Mouse (Mus musculus) heart, postnatal 4 days (tissue): ENCODE measurements at regions not wholly inside any gene's neighbourhood (a gene's known extent, or its start where the extent isn't known, plus 50 kb on each side); places are given as distances from the start of the nearest gene placed in this dataset.
A peak's percentile ranks its signal among the peaks of the same experiment; 100 is the strongest.

Source experiments
- DNase-seq: peaks from one replicate; pipeline ENCODE4 v3.0.0; 2021

DNA sequence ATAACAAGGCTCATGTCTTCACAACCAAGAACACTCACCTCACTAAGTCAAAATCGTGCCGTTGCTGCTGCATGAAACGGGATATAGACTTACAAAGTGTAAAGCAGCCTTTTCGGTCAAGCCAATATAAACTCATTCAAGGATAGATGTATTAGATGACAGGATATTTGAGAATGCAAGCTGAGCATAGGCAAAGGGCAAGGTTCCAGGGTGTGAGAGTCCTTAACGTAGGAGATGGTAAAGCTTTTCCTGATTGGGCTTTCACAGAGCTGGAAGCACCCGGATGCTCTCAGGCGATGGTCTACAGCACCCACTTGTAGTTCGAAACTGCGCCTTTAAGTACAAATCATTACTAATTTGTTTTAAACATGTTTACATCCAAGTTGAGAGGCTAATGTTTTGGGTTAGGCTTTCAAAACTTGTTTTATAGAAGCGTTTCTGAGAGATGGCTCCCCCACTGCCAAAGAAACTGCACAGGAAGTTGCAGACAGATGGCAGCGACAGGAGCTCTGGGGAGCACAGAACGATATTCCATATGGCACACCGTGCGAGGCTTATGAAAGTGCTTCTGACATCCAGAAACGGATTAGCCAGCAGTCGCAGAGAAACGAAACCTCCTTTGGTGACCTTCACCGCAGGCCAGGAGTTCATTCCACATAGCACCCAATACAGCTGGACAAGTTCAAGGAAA is 54.1 kb upstream of the Rell1 start:
- DNase-seq, result no peak

DNA sequence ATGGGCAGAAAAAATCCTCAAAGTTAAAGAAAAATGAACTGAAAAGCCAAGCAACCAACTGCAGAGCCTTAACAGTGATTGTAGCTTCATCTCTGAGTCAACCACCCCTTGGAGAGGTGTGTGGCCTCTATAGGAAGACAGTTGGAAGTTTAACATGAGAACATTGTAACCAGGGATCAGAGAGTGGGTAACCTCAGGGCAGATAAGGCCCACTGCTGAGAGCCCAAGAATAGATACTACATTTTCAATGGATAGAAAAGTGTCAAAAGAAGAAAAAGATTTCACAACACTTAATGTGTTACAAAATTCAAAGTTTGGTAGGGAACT is 54.6 kb upstream of the Rell1 start:
- no peak for DNase-seq

DNA sequence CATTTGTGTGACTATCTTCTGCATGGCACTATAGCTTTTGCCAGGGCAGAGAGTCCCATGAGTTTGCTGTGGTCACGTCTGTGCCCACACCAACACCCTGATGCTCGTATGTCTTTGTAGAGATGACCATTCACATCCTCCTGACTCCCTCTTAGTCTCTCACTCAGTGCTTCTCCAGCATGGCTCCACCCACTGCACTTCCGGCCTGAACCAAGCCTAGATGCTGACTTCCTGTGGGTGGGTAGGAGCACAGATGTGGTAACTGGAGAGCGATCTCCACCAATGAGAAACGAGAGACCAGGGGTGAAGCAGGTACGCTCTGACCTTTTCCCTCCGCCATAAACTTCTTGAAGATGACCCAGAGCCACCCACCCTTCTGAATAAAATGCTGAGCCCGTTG is 55.7 kb upstream of the Rell1 start:
- no peak for DNase-seq

DNA sequence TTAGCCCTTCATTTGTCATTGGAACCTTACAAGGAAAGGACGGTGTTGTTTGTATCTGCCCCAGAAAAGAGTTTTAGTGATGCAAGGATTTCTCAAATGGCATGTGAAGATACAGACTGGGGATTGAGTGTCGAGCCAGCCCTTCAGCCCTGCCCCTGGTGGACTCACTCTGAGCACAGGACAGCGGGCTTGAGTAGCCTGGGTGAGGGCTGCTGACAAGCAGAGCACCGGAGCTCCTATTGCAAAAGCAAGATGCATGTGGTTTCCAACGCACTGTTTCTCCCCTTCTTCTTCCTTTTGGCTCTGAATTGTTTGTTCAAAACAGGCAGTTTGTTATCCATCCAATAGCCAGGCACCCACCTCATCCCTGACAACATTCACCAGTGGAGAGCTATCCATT is 59.0 kb upstream of the Rell1 start:
- DNase-seq, result no peak

DNA sequence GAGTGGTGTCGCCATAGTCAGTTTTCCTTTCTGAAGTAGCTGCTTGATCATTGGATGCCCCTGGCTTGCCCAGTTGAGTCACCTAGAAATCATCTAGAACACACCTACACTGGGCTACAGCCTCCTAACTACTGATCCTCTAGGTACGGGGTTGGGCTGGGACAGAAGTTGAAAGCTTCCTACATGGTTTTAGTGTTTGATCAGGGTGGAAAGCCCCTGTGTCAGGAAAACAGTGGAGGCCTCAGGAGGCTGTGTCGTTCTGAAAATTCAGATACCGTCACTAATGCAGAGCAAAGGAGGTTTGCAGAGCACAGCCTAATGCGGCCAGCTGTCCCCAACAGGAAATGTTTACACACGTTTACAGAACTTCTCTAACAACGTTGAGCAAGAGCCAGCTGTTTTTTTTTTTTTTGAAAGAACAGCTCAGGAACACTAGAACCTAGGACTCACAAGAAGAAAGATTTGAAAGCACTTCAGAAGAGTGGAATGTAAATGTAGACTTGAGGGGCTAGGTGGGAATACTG is 61.0 kb upstream of the Rell1 start:
- peak; percentile 12 for DNase-seq

DNA sequence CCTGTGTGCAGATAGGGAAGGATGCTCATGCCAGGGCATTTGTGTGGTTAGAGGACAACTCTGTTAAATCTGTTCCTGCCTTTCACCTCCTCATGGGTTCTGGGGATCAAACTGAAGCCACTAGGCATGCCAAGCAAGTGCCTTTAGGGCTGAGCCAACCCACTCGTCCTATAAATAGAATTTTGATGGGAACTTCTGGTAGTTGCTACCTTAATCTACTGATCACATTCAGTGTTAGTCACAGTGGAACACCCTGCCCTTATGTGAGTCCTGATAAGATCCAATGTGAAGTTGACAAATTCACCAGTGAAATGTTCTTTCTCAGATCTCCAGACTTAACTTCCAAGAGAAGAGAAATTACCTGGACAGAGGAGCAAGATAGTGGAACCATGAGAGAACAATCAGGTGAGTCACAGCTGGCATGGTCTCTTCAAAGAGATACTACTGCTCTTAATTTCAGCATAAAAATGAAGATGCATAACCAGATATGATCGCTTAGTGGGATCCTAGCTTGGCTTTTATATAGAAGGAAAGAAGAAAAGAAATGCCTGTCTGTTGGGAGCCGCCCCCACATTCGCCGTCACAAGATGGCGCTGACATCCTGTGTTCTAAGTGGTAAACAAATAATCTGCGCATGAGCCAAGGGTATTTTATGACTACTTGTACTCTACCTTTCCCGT is 61.7 kb upstream of the Rell1 start:
- peak; percentile 14 for DNase-seq

DNA sequence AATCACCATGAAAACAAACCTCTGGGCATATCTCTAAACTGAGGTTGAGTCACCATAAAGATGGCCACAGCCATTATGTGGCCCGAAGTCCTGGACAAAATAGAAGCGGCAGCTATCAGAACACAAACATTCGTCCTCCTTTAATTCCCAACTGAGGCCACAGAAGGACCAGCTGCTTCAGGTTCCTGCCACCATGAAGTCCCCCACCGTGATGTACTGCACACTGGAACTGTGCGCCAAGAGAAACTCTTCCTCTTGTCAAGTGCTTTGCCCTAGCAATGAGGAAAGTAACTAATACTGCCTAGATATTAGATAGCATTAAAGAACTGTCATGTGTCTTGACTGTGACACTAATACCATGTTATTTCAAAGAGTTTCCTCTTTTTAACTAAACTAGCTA is 54.4 kb upstream of the Pgm2 start:
- no peak for DNase-seq

DNA sequence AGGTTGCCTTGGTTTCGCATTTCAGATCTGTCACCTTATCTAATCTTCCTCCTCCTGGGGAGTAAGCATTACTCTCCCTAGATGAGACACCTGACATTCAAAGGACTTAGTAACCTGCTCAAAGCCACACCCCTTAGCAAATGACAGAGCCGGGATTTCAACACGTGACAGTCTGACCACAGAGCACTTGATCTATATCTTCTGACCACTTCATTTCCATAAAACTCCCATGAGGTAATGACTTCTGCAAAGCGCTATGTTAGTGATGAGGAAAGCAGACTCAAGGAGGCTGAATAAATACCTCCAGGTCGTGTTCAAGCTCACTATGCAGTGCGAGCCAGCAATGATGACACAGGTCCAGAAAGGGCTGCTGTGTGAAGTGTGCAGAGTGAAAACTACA is 52.1 kb upstream of the Pgm2 start:
- DNase-seq, result no peak
